Mouse (Mus musculus) heart, embryonic 16.5 days (tissue): ENCODE data around the gene Utp4. TPM values are rescaled to one million over a fixed set of nuclear protein-coding genes. Genes with fewer than 3 reads are reported as not detected.
A peak's percentile ranks its signal among the peaks of the same experiment; 100 is the strongest.
"Not testable (repeated sequence)": the region's sequence is repeated elsewhere in the genome, so short reads cannot be mapped to it uniquely, and the experiment has no call there.

Experiments
- ATAC-seq: fragments of 200-750 bp; cut with Nextera tagmentation; replicated peaks from 2 replicates; pipeline ENCODE4 v1.8.0; 2017; ENCODE audit warnings: moderate number of reproducible peaks; ENCODE audit not compliant: insufficient read depth, low FRiP score; ENCODE audit errors: extremely low read depth
- H3K27ac ChIP-seq: fragments of 300-500 bp; sonication (generic); 2 replicates; pipeline ENCODE4 v1.5.1; 2014; ENCODE audit warnings: mild to moderate bottlenecking, low read length, control low read depth, moderate library complexity
- H3K27me3 ChIP-seq: fragments of 300-500 bp; sonication (generic); 2 replicates; pipeline ENCODE4 v1.6.1; 2014; ENCODE audit warnings: low read length, mixed read lengths; ENCODE audit not compliant: control insufficient read depth, insufficient read depth
- H3K36me3 ChIP-seq: fragments of 300-500 bp; sonication (generic); 2 replicates; pipeline ENCODE4 v1.6.1; 2014; ENCODE audit not compliant: control insufficient read depth, insufficient read depth
- H3K4me1 ChIP-seq: fragments of 300-500 bp; sonication (generic); 2 replicates; pipeline ENCODE4 v1.6.1; 2014; ENCODE audit warnings: low read length, mixed read lengths; ENCODE audit not compliant: control insufficient read depth, insufficient read depth
- H3K4me2 ChIP-seq: fragments of 300-500 bp; sonication (generic); 2 replicates; pipeline ENCODE4 v1.6.1; 2014; ENCODE audit warnings: low read depth, mild to moderate bottlenecking, control low read depth, low read length
- H3K4me3 ChIP-seq: fragments of 300-500 bp; sonication (generic); 2 replicates; pipeline ENCODE4 v1.5.1; 2014; ENCODE audit warnings: mild to moderate bottlenecking, control low read depth, low read length
- H3K9ac ChIP-seq: fragments of 300-500 bp; sonication (generic); 2 replicates; pipeline ENCODE4 v1.6.1; 2014; ENCODE audit warnings: low read length, control low read depth
- H3K9me3 ChIP-seq: fragments of 300-500 bp; sonication (generic); replicated peaks from 2 replicates; pipeline ENCODE4 v1.6.1; 2016; ENCODE audit warnings: low read length; ENCODE audit not compliant: control insufficient read depth
- WGBS: fragments of 180-500 bp; shearing (Covaris S2); extraction: QIAGEN DNeasy Blood & Tissue Kit; methylation state at CpG from one replicate; pipeline ENCODE4 v1.1.7; 2014; 5-methylcytosine and 5-hydroxymethylcytosine counted together
- polyA plus RNA-seq: library from polyadenylated mRNA; unstranded; fragments of >200 nt; fragmentation: Nextera tagmentation; extraction: Ambion mirVana; gene quantifications from 2 replicates; pipeline ENCODE4 v1.2.1, GENCODE M21; 2015

Gene Utp4
- polyA plus RNA-seq, 1 experiment from 2014 or later, result 48.1 TPM

DNA sequence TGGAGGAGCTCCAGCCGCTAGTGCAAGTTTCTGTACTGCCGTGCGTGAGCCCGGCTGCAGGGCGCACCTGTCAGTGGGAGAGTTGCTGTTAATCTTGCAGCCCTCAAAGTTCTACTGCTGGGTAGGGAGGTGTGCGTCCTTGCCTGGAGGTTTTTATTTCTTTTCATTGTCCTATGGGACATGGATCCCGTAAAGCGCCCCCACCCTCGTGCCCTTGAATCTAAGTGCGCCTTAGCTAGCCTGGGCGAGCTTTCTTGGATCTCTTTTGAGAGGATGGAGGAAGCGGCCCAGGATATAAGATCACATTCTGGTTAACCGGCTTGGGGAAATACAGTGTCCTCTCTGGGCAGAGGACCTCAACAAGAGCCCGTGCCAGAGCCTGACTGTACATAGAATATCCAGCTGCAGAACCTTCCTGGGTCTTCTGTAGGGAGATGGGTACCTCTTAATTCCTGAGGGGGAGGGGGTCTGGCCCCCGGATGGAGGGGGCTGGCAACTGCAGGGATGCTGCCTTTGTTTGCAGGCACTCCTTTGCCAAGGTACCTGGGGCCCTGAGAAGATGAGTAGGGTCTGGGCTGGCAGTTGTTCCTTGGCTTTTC lies 22.0 kb upstream of the Utp4 start:
- Histone ChIP-seq H3K4me2 (peak overlapping the region; percentile 100), H3K4me3 (peak overlapping the region; percentile 67), H3K4me1 (peaks cover 20% of the 10 kb centered on the region), H3K9me3 (no peaks in the 10 kb centered on the region), H3K36me3 (no peaks in the 10 kb centered on the region), H3K27ac (no peak overlapping the region), H3K9ac (peak overlapping the region; percentile 74), H3K27me3 (peaks cover 15% of the 10 kb centered on the region)
- peak; percentile 15; the same call in 1 of the 2 replicates for ATAC-seq
- 2% methylated on average over 15 of the region's 15 CpGs for WGBS

DNA sequence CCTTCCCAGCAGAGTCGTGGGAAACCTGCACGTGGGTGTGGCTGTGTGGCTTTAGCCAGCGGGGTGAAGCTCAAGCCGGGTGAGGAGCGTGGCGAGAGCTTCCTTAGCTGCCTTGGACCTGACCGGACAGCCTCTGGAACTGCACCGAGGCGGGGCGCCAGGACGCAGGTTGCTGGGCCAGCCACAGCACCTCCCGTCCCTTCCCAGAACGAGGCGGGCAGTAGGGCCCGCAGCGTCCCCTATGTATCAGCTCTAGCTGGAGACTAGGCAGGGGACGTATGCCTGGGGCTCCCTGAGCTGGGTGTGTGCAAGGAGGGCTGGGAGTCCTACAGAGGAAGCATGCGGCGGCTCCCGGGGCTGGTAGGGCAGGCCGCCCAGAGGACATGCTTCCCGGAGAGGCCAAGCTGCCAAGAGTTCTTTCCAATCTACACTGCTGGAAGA lies 21.5 kb upstream of the Utp4 start:
- 0 out of 2 replicates have a peak overlapping the region, but pooled peaks have one; percentile 9 for H3K27ac ChIP-seq
- H3K4me1 ChIP-seq, result peaks cover 20% of the 10 kb centered on the region
- under 1% methylated on average over 22 of the region's 22 CpGs for WGBS
- no peaks in the 10 kb centered on the region for H3K9me3 ChIP-seq
- H3K9ac ChIP-seq, result peak overlapping the region; percentile 74
- H3K4me3 ChIP-seq, result peak overlapping the region; percentile 67
- peak overlapping the region; percentile 100 for H3K4me2 ChIP-seq
- H3K27me3 ChIP-seq, result peaks cover 15% of the 10 kb centered on the region
- no peaks in the 10 kb centered on the region for H3K36me3 ChIP-seq
- ATAC-seq, result peak; percentile 78

DNA sequence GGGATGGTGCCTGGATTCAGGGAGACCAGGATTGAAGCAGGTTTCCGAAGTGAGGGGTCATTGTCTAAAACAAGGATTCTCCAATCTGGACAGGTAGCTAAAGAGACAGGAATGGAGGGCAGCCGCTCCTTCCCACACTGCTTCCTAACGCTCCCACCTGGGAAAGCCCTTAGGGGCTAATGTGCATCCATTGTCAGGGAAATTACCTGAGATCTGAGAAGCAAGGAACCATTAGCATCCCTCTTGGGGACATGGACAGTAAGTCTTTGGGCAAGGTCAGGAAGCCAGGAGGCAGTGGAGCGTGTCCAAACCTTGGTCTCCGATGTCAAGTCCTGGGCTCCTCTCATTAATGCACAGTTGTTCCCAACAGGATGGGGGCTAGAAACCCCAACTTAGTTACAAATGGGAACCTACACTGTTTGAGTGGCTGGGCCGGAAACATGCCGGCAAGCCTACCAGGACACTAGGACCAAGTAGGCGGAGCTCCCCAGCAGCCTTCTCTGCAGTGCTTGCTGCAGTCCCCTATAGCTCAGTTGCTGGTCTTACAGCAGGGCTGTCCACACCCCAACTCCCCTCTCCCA lies 20.9 kb upstream of the Utp4 start:
- Histone ChIP-seq H3K4me1 (peaks cover 20% of the 10 kb centered on the region), H3K27me3 (peaks cover 15% of the 10 kb centered on the region), H3K27ac (no peak overlapping the region), H3K9me3 (no peaks in the 10 kb centered on the region), H3K36me3 (no peaks in the 10 kb centered on the region), H3K4me3 (peak overlapping the region; percentile 67), H3K9ac (peak overlapping the region; percentile 74), H3K4me2 (peak overlapping the region; percentile 100)
- WGBS, result 28% methylated on average over 8 of the region's 8 CpGs
- ATAC-seq, result no peak

DNA sequence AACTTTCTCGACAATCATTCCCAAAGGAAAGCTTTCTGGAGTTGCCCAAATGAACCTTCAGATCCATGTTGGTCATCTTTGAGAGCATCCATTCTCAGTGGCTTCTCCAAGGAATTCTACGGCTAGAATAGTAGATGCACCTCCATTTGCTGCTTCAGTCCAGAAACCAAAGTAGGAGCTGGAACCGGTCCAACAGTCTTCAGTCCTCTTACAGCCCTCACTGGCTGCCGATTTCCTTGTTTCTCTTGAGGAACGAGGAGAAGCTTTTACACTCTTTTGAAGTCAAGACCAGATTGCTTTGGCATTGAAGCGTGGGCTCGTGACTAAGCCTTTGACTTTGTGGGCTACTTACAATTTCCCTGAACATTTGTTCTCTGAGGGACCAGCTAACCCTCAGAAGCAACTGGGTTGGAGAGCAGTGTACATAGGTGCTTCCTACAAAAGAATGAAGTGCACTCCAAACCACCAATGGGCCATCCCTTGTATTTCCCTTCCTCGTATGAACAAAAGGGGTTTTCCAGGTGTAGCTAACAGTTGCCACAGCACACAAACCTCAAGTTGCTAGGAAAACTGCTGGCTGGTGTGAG lies 13.2 kb upstream of the Utp4 start:
- no peak overlapping the region for H3K4me2 ChIP-seq
- H3K4me3 ChIP-seq, result no peak overlapping the region
- WGBS, result 78% methylated on average over 8 of the region's 8 CpGs
- peaks cover 14% of the 10 kb centered on the region; the same call in 1 of the 2 replicates for H3K36me3 ChIP-seq
- H3K9ac ChIP-seq, result no peak overlapping the region
- H3K27ac ChIP-seq, result no peak overlapping the region
- H3K9me3 ChIP-seq, result no peaks in the 10 kb centered on the region
- no peaks in the 10 kb centered on the region for H3K4me1 ChIP-seq
- ATAC-seq, result no peak
- H3K27me3 ChIP-seq, result no peaks in the 10 kb centered on the region

DNA sequence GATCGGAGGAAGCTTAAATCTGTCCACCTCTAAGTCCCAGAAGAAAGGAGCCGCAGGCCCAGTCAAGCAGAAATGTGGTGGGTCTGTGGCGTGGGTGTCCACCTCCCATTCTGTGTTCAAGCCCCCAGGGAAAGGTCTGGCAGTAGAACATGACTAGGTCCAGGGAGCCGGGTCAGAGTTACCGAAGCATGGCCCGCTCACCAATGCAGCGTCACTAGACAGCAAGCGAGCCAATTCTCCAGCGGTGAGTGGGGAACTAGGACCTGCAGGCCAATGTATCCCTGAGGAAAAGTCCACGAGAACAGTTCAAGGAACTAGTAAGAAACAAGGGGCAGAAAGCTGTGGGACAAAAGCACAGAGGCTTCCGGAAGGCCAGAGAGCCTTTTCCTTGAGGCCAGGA lies 9.3 kb upstream of the Utp4 start:
- not testable (repeated sequence) for H3K9ac ChIP-seq, H3K4me1 ChIP-seq, H3K4me3 ChIP-seq, H3K4me2 ChIP-seq, H3K27ac ChIP-seq, H3K27me3 ChIP-seq, H3K9me3 ChIP-seq, ATAC-seq
- WGBS, result 93% methylated on average over 11 of the region's 11 CpGs
- peaks cover 28% of the 10 kb centered on the region for H3K36me3 ChIP-seq

DNA sequence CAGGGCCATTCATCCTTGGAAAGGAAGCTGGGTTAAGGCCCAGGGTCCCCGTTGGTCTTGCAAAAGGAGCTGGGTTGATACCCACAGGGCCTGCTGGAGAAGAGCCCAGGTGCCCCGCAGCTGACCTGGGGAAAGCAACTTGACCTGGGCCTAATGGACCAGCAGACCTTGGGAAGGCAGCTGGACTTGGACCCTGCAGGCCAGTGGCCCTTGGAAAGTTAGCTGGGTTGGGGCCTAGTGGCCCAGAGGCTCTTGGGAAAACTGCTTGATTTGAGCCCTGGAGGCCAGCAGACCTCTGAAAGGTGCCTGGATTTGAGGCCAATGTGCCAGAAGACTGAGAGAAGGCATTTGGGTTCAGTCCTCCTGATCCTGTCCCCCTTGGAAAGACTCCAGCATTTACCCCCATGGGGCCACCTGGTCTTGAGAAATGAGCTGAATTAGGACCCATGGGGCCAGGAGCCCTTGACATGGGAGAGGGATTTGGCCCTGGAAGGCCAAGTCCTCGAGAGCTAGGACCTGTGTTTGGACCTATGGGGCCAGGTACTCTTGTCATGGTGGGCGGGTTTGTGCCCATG lies 8.5 kb upstream of the Utp4 start:
- not testable (repeated sequence) for H3K27me3 ChIP-seq, H3K9ac ChIP-seq, H3K9me3 ChIP-seq, H3K4me2 ChIP-seq, H3K27ac ChIP-seq, H3K4me3 ChIP-seq, ATAC-seq
- WGBS, result 86% methylated on average over 4 of the region's 4 CpGs
- peaks cover 14% of the 10 kb centered on the region for H3K4me1 ChIP-seq
- peaks cover 28% of the 10 kb centered on the region for H3K36me3 ChIP-seq

DNA sequence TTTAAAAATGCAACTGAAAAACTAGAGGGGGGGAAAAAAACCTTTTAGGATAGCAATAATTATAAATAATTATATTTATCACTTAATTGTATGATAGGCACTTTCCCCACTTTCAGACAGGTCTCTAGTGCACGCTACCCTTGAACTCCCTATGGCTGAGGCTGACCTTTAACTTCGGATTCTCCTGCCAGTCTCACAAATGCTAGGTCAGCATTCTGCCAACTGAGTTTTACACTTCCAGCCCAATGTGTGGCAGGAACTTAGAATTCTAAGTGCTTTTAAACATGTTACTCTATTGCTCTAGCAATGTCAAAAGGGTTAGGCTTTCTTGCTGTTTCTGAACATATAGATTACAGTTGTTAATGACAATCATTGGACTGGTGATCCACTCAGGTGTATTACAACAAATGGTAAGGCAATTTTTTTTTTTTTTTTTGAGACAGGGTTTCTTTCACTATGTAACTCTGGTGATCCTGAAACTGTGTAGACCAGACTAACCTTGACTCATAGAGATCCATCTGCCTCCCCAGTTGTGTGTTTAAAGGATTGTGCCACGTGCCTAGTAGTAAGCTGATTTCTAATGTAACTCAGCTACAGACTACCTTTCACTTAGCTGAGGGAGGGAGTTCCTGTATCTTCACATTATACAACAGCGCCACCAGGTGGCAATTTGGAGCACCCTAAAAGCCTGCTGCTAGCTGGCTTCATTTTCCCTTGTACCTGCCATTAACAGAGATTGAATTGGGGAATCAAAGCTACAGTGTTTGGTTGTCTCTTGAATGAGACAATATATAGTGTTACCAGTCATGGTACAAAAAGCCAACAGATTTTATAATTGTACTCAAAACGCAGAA lies 5.9 kb upstream of the Utp4 start:
- ATAC-seq, result peak; percentile 63; the same call in 1 of the 2 replicates
- no peak overlapping the region for H3K4me2 ChIP-seq
- H3K9ac ChIP-seq, result no peak overlapping the region
- peaks cover 24% of the 10 kb centered on the region for H3K4me1 ChIP-seq
- 36% methylated on average over 5 of the region's 5 CpGs for WGBS
- no peak overlapping the region for H3K4me3 ChIP-seq
- H3K27ac ChIP-seq, result no peak overlapping the region
- no peaks in the 10 kb centered on the region for H3K27me3 ChIP-seq
- no peaks in the 10 kb centered on the region for H3K9me3 ChIP-seq
- peaks cover 23% of the 10 kb centered on the region for H3K36me3 ChIP-seq

DNA sequence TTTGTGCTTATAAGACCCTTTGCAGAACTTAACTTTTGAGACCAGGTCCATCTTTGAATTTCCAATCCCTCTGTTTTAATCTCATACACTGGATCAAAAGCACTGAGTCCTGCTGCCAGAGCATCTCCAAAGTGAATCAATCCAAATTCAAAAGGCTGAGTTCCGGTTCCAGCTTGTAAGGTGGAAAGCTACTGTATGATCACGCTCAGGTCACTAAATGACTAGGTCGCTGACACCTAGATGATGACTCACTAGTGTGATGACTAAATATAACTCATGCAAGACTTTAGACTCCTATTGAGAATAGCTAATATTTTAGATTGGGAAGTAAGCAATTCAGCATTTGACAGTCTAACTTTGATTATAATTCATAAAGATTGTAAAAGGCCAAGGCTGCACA lies 4.6 kb upstream of the Utp4 start:
- Histone ChIP-seq H3K36me3 (peaks cover 14% of the 10 kb centered on the region), H3K27me3 (no peaks in the 10 kb centered on the region), H3K27ac (no peak overlapping the region), H3K9me3 (no peaks in the 10 kb centered on the region), H3K4me1 (peaks cover 24% of the 10 kb centered on the region), H3K9ac (no peak overlapping the region), H3K4me3 (no peak overlapping the region), H3K4me2 (no peak overlapping the region)
- no peak for ATAC-seq
- 50% methylated on average over 3 of the region's 3 CpGs for WGBS
